In the genomic region with DNA sequence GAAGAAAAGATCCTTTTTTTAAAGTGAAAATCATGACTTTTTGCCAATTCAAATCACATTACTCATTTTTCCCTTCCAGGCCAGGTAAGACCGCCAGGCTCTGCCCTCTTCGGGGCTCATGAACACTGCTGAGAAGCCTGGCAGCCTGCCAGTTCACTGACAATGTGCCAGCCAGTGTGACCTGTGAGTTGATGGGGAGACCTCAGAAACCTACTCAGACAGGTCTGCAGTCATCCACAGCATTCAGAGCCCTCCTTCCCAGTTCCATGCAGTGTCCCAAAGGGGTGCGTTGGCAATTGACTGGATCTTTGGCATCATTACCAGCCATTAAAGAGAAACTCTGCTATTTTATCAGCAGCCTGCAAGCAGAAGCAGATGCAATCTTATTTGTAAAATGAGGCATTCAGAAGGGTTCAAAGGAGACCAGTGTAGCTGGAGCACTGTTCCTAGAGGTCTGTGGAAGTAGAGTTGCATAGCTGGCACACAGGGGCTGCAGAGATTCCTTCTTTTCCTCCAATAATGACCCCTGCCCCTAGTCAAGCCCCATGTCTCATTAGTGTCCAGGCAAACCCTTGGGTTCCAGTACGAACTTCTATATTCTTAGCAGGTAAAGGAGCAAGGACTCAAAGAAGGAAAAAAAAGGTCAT, we compare ENCODE assay signal across 8 mouse cellular contexts.
A peak's percentile ranks its signal among the peaks of the same experiment; 100 is the strongest.
DNase-seq lines count a peak whose midpoint lies in the region; ATAC-seq and TF ChIP-seq lines count a peak whose summit lies in the region.

No protein-coding gene starts in this region.

- peak overlapping the region; percentile 22; the same call in 1 of the 2 replicates for H3K4me2 ChIP-seq in lung, embryonic 15.5 days
- H3K4me2 ChIP-seq in midbrain, embryonic 15.5 days, result peak overlapping the region; percentile 6; the same call in 1 of the 2 replicates
- H3K4me2 ChIP-seq in liver, embryonic 12.5 days, result no peak overlapping the region

- H3K9me3 ChIP-seq in lung, embryonic 15.5 days, result no peaks in the 10 kb centered on the region
- H3K9me3 ChIP-seq in embryonic facial prominence, embryonic 10.5 days, result no peaks in the 10 kb centered on the region
- H3K9me3 ChIP-seq in heart, embryonic 10.5 days, result no peaks in the 10 kb centered on the region
- H3K9me3 ChIP-seq in midbrain, embryonic 15.5 days, result no peaks in the 10 kb centered on the region
- H3K9me3 ChIP-seq in liver, embryonic 12.5 days (replicated peaks), result no peaks in the 10 kb centered on the region

- no peak for TF ChIP-seq POLR2A in lung, adult 2 months (IDR thresholded peaks at IDR 0.05; ENCODE audit: borderline replicate concordance, extremely low read depth, low read depth, low read length)

- no peaks in the 10 kb centered on the region for H3K27me3 ChIP-seq in lung, embryonic 15.5 days
- H3K27me3 ChIP-seq in embryonic facial prominence, embryonic 10.5 days (replicated peaks; ENCODE audit: low read depth, poor library complexity, severe bottlenecking), result no peaks in the 10 kb centered on the region
- no peaks in the 10 kb centered on the region for H3K27me3 ChIP-seq in heart, embryonic 10.5 days (ENCODE audit: insufficient read depth, poor library complexity, severe bottlenecking)
- H3K27me3 ChIP-seq in midbrain, embryonic 15.5 days (replicated peaks), result no peaks in the 10 kb centered on the region
- H3K27me3 ChIP-seq in liver, embryonic 12.5 days (replicated peaks), result no peaks in the 10 kb centered on the region

- WGBS in lung, embryonic 15.5 days, result 33% methylated on average over 4 of the region's 4 CpGs
- 38% methylated on average over 4 of the region's 4 CpGs for WGBS in lung, adult 2 months
- 66% methylated on average over 4 of the region's 4 CpGs for WGBS in embryonic facial prominence, embryonic 10.5 days
- whole genome bisulfite sequencing in heart, embryonic 10.5 days, result 54% methylated on average over 4 of the region's 4 CpGs
- WGBS in midbrain, embryonic 15.5 days, result 27% methylated on average over 4 of the region's 4 CpGs
- whole genome bisulfite sequencing in liver, embryonic 12.5 days (ENCODE audit: insufficient replicate concordance), result 67% methylated on average over 4 of the region's 4 CpGs

- ATAC-seq in lung, embryonic 15.5 days (ENCODE audit: borderline replicate concordance, extremely low read depth, low FRiP score, low TSS enrichment), result peak; percentile 49; the same call in 1 of the 2 replicates
- peak; percentile 80 for ATAC-seq in midbrain, embryonic 15.5 days (replicated peaks)
- no peak for ATAC-seq in liver, embryonic 12.5 days
- ATAC-seq in megakaryocyte progenitor cell, adult 5-6 weeks (replicated peaks; ENCODE audit: poor library complexity), result no peak

- no peak for DNase-seq in lung, adult 2 months
- DNase-seq in embryonic facial prominence, embryonic 10.5 days (ENCODE audit: low spot score), result peak; percentile 18
- DNase-seq in heart, embryonic 10.5 days (ENCODE audit: low spot score), result no peak
- peak; percentile 12 to 28 for DNase-seq in kidney, adult 8-10 months

- no peak overlapping the region for H3K27ac ChIP-seq in lung, embryonic 15.5 days
- H3K27ac ChIP-seq in embryonic facial prominence, embryonic 10.5 days (replicated peaks), result 0 out of 2 replicates have a peak overlapping the region, but pooled peaks have one; percentile 61
- H3K27ac ChIP-seq in heart, embryonic 10.5 days, result 0 out of 2 replicates have a peak overlapping the region, but pooled peaks have one; percentile 10
- 0 out of 2 replicates have a peak overlapping the region, but pooled peaks have one; percentile 3 for H3K27ac ChIP-seq in midbrain, embryonic 15.5 days
- H3K27ac ChIP-seq in liver, embryonic 12.5 days, result no peak overlapping the region

- no peak for TF ChIP-seq CTCF in lung, adult 2 months (IDR thresholded peaks at IDR 0.05; ENCODE audit: insufficient read depth, low read length)

- peaks cover 4% of the 10 kb centered on the region; the same call in 1 of the 2 replicates for H3K4me1 ChIP-seq in lung, embryonic 15.5 days
- no peaks in the 10 kb centered on the region for H3K4me1 ChIP-seq in lung, adult 2 months (ENCODE audit: control insufficient read depth, insufficient read depth, low read length)
- peaks cover 20% of the 10 kb centered on the region for H3K4me1 ChIP-seq in embryonic facial prominence, embryonic 10.5 days
- peaks cover 10% of the 10 kb centered on the region; the same call in 1 of the 2 replicates for H3K4me1 ChIP-seq in heart, embryonic 10.5 days
- peaks cover 21% of the 10 kb centered on the region for H3K4me1 ChIP-seq in midbrain, embryonic 15.5 days
- H3K4me1 ChIP-seq in liver, embryonic 12.5 days, result no peaks in the 10 kb centered on the region

- H3K36me3 ChIP-seq in lung, embryonic 15.5 days, result no peaks in the 10 kb centered on the region
- no peaks in the 10 kb centered on the region for H3K36me3 ChIP-seq in embryonic facial prominence, embryonic 10.5 days (replicated peaks)
- H3K36me3 ChIP-seq in heart, embryonic 10.5 days, result no peaks in the 10 kb centered on the region
- no peaks in the 10 kb centered on the region for H3K36me3 ChIP-seq in midbrain, embryonic 15.5 days (replicated peaks)
- no peaks in the 10 kb centered on the region for H3K36me3 ChIP-seq in liver, embryonic 12.5 days

- no peak overlapping the region for H3K4me3 ChIP-seq in lung, embryonic 15.5 days
- no peak overlapping the region for H3K4me3 ChIP-seq in lung, adult 2 months (replicated peaks; ENCODE audit: extremely low read depth, low read depth, low read length)
- H3K4me3 ChIP-seq in embryonic facial prominence, embryonic 10.5 days, result no peak overlapping the region
- H3K4me3 ChIP-seq in heart, embryonic 10.5 days, result peak overlapping the region; percentile 39
- no peak overlapping the region for H3K4me3 ChIP-seq in midbrain, embryonic 15.5 days
- H3K4me3 ChIP-seq in liver, embryonic 12.5 days, result no peak overlapping the region

- no peak overlapping the region for H3K9ac ChIP-seq in lung, embryonic 15.5 days
- no peak overlapping the region for H3K9ac ChIP-seq in midbrain, embryonic 15.5 days
- no peak overlapping the region for H3K9ac ChIP-seq in liver, embryonic 12.5 days

Comparison
In these comparisons a context has a peak if more than half of its experiments do, and no peak if none do; other contexts are left out.
1. ATAC-seq: peak in lung, embryonic 15.5 days (single experiment) and midbrain, embryonic 15.5 days (single experiment); none in liver, embryonic 12.5 days (single experiment) and megakaryocyte progenitor cell, adult 5-6 weeks (single experiment).
2. H3K27ac ChIP-seq: peak in embryonic facial prominence, embryonic 10.5 days (single experiment), heart, embryonic 10.5 days (single experiment) and midbrain, embryonic 15.5 days (single experiment); none in lung, embryonic 15.5 days (single experiment) and liver, embryonic 12.5 days (single experiment).
3. DNase-seq: peak in embryonic facial prominence, embryonic 10.5 days (single experiment) and kidney, adult 8-10 months (2 of 2); none in lung, adult 2 months (single experiment) and heart, embryonic 10.5 days (single experiment).